Mouse (Mus musculus): Measurements from ENCODE around the gene Igfbp7. TPM values are rescaled to one million over a fixed set of nuclear protein-coding genes. Genes with fewer than 3 reads are reported as not detected.

The Igfbp7 gene
- polyA plus RNA-seq, 2 experiments = 100 to 102 TPM

GRCm38 (mm10) chr5:77405455-77406057 lies 2.3 kb downstream of the Igfbp7 start:
- H3K27ac ChIP-seq (replicated peaks; ENCODE audit: low read depth, low read length) = no peak overlapping the region
- no peak for ATAC-seq (ENCODE audit: low FRiP score, low read depth)
- 0 out of 2 replicates have a peak, but pooled peaks cover 2% of the 10 kb centered on the region for H3K4me1 ChIP-seq (ENCODE audit: control insufficient read depth, insufficient read depth, low read length)
- no peak overlapping the region for H3K4me2 ChIP-seq (replicated peaks; ENCODE audit: low read depth, low read length, severe bottlenecking)
- TF ChIP-seq POLR2A (IDR thresholded peaks at IDR 0.05; ENCODE audit: borderline replicate concordance, extremely low read depth, insufficient read depth, insufficient read length) = no peak
- 60% methylated on average over 5 of the region's 5 CpGs for WGBS
- DNase-seq (ENCODE audit: low spot score) = no peak
- H3K9me3 ChIP-seq (ENCODE audit: control insufficient read depth, low read length) = no peaks in the 10 kb centered on the region
- no peaks in the 10 kb centered on the region for H3K36me3 ChIP-seq (ENCODE audit: control insufficient read depth, insufficient read depth, low read length)
- no peak overlapping the region for H3K9ac ChIP-seq (ENCODE audit: low read depth, low read length, severe bottlenecking)
- H3K27me3 ChIP-seq (ENCODE audit: control insufficient read depth, insufficient read depth, low read length) = no peaks in the 10 kb centered on the region
- no peak overlapping the region for H3K4me3 ChIP-seq (replicated peaks; ENCODE audit: low read length)

- no peak for DNase-seq (ENCODE audit: low spot score)
- Histone ChIP-seq H3K4me3 (replicated peaks; ENCODE audit: low read length) (no peak overlapping the region), H3K9ac (ENCODE audit: low read depth, low read length, severe bottlenecking) (no peak overlapping the region), H3K27me3 (ENCODE audit: control insufficient read depth, insufficient read depth, low read length) (no peaks in the 10 kb centered on the region), H3K9me3 (ENCODE audit: control insufficient read depth, low read length) (no peaks in the 10 kb centered on the region), H3K36me3 (ENCODE audit: control insufficient read depth, insufficient read depth, low read length) (no peaks in the 10 kb centered on the region), H3K27ac (replicated peaks; ENCODE audit: low read depth, low read length) (no peak overlapping the region), H3K4me1 (ENCODE audit: control insufficient read depth, insufficient read depth, low read length) (0 out of 2 replicates have a peak, but pooled peaks cover 5% of the 10 kb centered on the region), H3K4me2 (replicated peaks; ENCODE audit: low read depth, low read length, severe bottlenecking) (no peak overlapping the region)
- TF ChIP-seq POLR2A (IDR thresholded peaks at IDR 0.05; ENCODE audit: borderline replicate concordance, extremely low read depth, insufficient read depth, insufficient read length) = no peak
- ATAC-seq (ENCODE audit: low FRiP score, low read depth) = no peak
- WGBS = 53% methylated on average over 10 of the region's 10 CpGs
These were observed 2.9 kb downstream of the Igfbp7 start for GRCm38 (mm10) chr5:77404941-77405340.

- Histone ChIP-seq H3K27me3 (ENCODE audit: control insufficient read depth, insufficient read depth, low read length) (no peaks in the 10 kb centered on the region), H3K9ac (ENCODE audit: low read depth, low read length, severe bottlenecking) (no peak overlapping the region), H3K4me2 (replicated peaks; ENCODE audit: low read depth, low read length, severe bottlenecking) (no peak overlapping the region), H3K4me1 (ENCODE audit: control insufficient read depth, insufficient read depth, low read length) (0 out of 2 replicates have a peak, but pooled peaks cover 9% of the 10 kb centered on the region), H3K9me3 (ENCODE audit: control insufficient read depth, low read length) (no peaks in the 10 kb centered on the region), H3K27ac (replicated peaks; ENCODE audit: low read depth, low read length) (no peak overlapping the region), H3K36me3 (ENCODE audit: control insufficient read depth, insufficient read depth, low read length) (no peaks in the 10 kb centered on the region), H3K4me3 (replicated peaks; ENCODE audit: low read length) (no peak overlapping the region)
- ATAC-seq (ENCODE audit: low FRiP score, low read depth) (no peak), DNase-seq (ENCODE audit: low spot score) (no peak)
- TF ChIP-seq POLR2A (IDR thresholded peaks at IDR 0.05; ENCODE audit: borderline replicate concordance, extremely low read depth, insufficient read depth, insufficient read length) = no peak
- WGBS = 80% methylated on average over 5 of the region's 5 CpGs
These were observed 4.9 kb downstream of the Igfbp7 start for GRCm38 (mm10) chr5:77402901-77403300.

GRCm38 (mm10) chr5:77402137-77402536 lies 5.7 kb downstream of the Igfbp7 start:
- Histone ChIP-seq H3K36me3 (ENCODE audit: control insufficient read depth, insufficient read depth, low read length) (no peaks in the 10 kb centered on the region), H3K9ac (ENCODE audit: low read depth, low read length, severe bottlenecking) (no peak overlapping the region), H3K4me3 (replicated peaks; ENCODE audit: low read length) (no peak overlapping the region), H3K27me3 (ENCODE audit: control insufficient read depth, insufficient read depth, low read length) (no peaks in the 10 kb centered on the region), H3K4me1 (ENCODE audit: control insufficient read depth, insufficient read depth, low read length) (0 out of 2 replicates have a peak, but pooled peaks cover 9% of the 10 kb centered on the region), H3K9me3 (ENCODE audit: control insufficient read depth, low read length) (no peaks in the 10 kb centered on the region), H3K4me2 (replicated peaks; ENCODE audit: low read depth, low read length, severe bottlenecking) (no peak overlapping the region), H3K27ac (replicated peaks; ENCODE audit: low read depth, low read length) (no peak overlapping the region)
- ATAC-seq (ENCODE audit: low FRiP score, low read depth) (no peak), DNase-seq (ENCODE audit: low spot score) (no peak)
- no peak for TF ChIP-seq POLR2A (IDR thresholded peaks at IDR 0.05; ENCODE audit: borderline replicate concordance, extremely low read depth, insufficient read depth, insufficient read length)
- 71% methylated on average over 5 of the region's 5 CpGs for WGBS

- H3K4me2 ChIP-seq (replicated peaks; ENCODE audit: low read depth, low read length, severe bottlenecking) = no peak overlapping the region
- TF ChIP-seq POLR2A (IDR thresholded peaks at IDR 0.05; ENCODE audit: borderline replicate concordance, extremely low read depth, insufficient read depth, insufficient read length) = no peak
- H3K36me3 ChIP-seq (ENCODE audit: control insufficient read depth, insufficient read depth, low read length) = no peaks in the 10 kb centered on the region
- H3K27ac ChIP-seq (replicated peaks; ENCODE audit: low read depth, low read length) = no peak overlapping the region
- no peak overlapping the region for H3K4me3 ChIP-seq (replicated peaks; ENCODE audit: low read length)
- no peaks in the 10 kb centered on the region for H3K27me3 ChIP-seq (ENCODE audit: control insufficient read depth, insufficient read depth, low read length)
- no peak overlapping the region for H3K9ac ChIP-seq (ENCODE audit: low read depth, low read length, severe bottlenecking)
- 0 out of 2 replicates have a peak, but pooled peaks cover 18% of the 10 kb centered on the region for H3K4me1 ChIP-seq (ENCODE audit: control insufficient read depth, insufficient read depth, low read length)
- no peak for ATAC-seq (ENCODE audit: low FRiP score, low read depth)
- no peak for DNase-seq (ENCODE audit: low spot score)
- WGBS = 80% methylated on average over 6 of the region's 6 CpGs
- no peaks in the 10 kb centered on the region for H3K9me3 ChIP-seq (ENCODE audit: control insufficient read depth, low read length)
These were observed 7.0 kb downstream of the Igfbp7 start for GRCm38 (mm10) chr5:77400823-77401222.
